Mouse (Mus musculus) erythroblast, embryonic 14.5 days (primary cell): Measurements from ENCODE around the gene Mrpl54.

ENCODE experiments used
- GATA1 ChIP-seq: IDR thresholded peaks from 2 replicates; pipeline ENCODE4 v1.6.1; 2012; ENCODE audit warnings: low read length, inconsistent platforms, mixed read lengths
- TAL1 ChIP-seq: IDR thresholded peaks from 3 replicates; pipeline ENCODE4 v1.6.1; 2012; ENCODE audit warnings: low read length, inconsistent platforms, mixed read lengths

DNA sequence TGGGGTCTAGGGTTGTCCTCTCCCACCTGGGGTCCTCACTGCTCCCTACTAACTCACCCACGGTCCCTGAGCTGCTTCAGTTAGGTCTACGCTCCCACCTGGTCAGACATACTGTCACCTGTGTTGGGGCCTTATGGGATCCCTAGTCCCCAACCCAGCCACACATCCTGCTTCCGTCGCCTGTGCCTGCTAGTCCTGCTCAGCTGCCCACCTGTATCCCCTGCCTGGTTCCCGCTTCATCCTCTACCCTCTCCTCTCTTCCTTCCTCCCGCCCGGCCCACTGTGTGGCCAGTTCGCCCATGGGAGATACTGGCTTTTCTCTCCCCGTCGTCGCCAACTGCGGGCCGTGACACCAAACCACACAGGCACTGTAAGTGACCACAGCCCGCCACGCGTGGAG lies 48.9 kb upstream of the Mrpl54 start:
- no peak for TF ChIP-seq GATA1
- no peak for TF ChIP-seq TAL1
